Mouse (Mus musculus): Measurements from ENCODE around the gene Abcc5. TPM values are rescaled to one million over a fixed set of nuclear protein-coding genes. Genes with fewer than 3 reads are reported as not detected.
"Not testable (repeated sequence)": the region's sequence is repeated elsewhere in the genome, so short reads cannot be mapped to it uniquely, and the experiment has no call there.

The Abcc5 gene
- polyA plus RNA-seq, 1 experiment from 2014 or later: 142 TPM

GRCm38 (mm10) chr16:20381031-20381430 is 45.2 kb downstream of the Abcc5 start:
- Histone ChIP-seq H3K27me3 (no peaks in the 10 kb centered on the region), H3K36me3 (peaks cover 68% of the 10 kb centered on the region), H3K27ac (no peak overlapping the region), H3K4me1 (replicated peaks) (no peaks in the 10 kb centered on the region), H3K9me3 (no peaks in the 10 kb centered on the region), H3K4me3 (no peak overlapping the region), H3K9ac (no peak overlapping the region), H3K4me2 (no peak overlapping the region)
- no peak for ATAC-seq (ENCODE audit: low FRiP score)
- 73% methylated on average over 5 of the region's 5 CpGs for WGBS

- Histone ChIP-seq H3K4me3 (no peak overlapping the region), H3K4me1 (replicated peaks) (no peaks in the 10 kb centered on the region), H3K36me3 (peaks cover 86% of the 10 kb centered on the region), H3K27me3 (no peaks in the 10 kb centered on the region), H3K4me2 (no peak overlapping the region), H3K9me3 (no peaks in the 10 kb centered on the region), H3K9ac (no peak overlapping the region), H3K27ac (no peak overlapping the region)
- ATAC-seq (ENCODE audit: low FRiP score): no peak
- 88% methylated on average over 5 of the region's 5 CpGs for WGBS
Measured at GRCm38 (mm10) chr16:20375341-20375740, 50.9 kb downstream of the Abcc5 start.

GRCm38 (mm10) chr16:20371731-20372130 is 54.5 kb downstream of the Abcc5 start:
- Histone ChIP-seq H3K36me3 (peaks cover 91% of the 10 kb centered on the region), H3K4me3 (no peak overlapping the region), H3K27me3 (no peaks in the 10 kb centered on the region), H3K4me1 (replicated peaks) (no peaks in the 10 kb centered on the region), H3K27ac (no peak overlapping the region), H3K9me3 (no peaks in the 10 kb centered on the region), H3K9ac (no peak overlapping the region), H3K4me2 (no peak overlapping the region)
- 82% methylated on average over 4 of the region's 4 CpGs for WGBS
- ATAC-seq (ENCODE audit: low FRiP score): no peak

- WGBS: 97% methylated on average over 9 of the region's 9 CpGs
- Histone ChIP-seq H3K36me3 (peaks cover 95% of the 10 kb centered on the region), H3K4me1 (replicated peaks) (no peaks in the 10 kb centered on the region), H3K4me2 (no peak overlapping the region), H3K9ac (no peak overlapping the region), H3K9me3 (no peaks in the 10 kb centered on the region), H3K27me3 (no peaks in the 10 kb centered on the region), H3K4me3 (no peak overlapping the region), H3K27ac (no peak overlapping the region)
- no peak for ATAC-seq (ENCODE audit: low FRiP score)
Measured at GRCm38 (mm10) chr16:20368221-20368620, 58.0 kb downstream of the Abcc5 start.

- Histone ChIP-seq H3K4me3 (no peak overlapping the region), H3K27ac (no peak overlapping the region), H3K9ac (no peak overlapping the region), H3K36me3 (peaks cover 99% of the 10 kb centered on the region), H3K9me3 (no peaks in the 10 kb centered on the region), H3K4me2 (no peak overlapping the region), H3K27me3 (no peaks in the 10 kb centered on the region), H3K4me1 (replicated peaks) (no peaks in the 10 kb centered on the region)
- no peak for ATAC-seq (ENCODE audit: low FRiP score)
- WGBS: 92% methylated on average over 11 of the region's 11 CpGs
Measured at GRCm38 (mm10) chr16:20362121-20362520, 64.1 kb downstream of the Abcc5 start.

GRCm38 (mm10) chr16:20361496-20361895 is 64.7 kb downstream of the Abcc5 start:
- H3K9ac ChIP-seq; ATAC-seq (ENCODE audit: low FRiP score); H3K9me3 ChIP-seq; H3K4me1 ChIP-seq (replicated peaks); H3K4me2 ChIP-seq; H3K27me3 ChIP-seq; H3K4me3 ChIP-seq; H3K27ac ChIP-seq: not testable (repeated sequence)
- peaks cover 98% of the 10 kb centered on the region for H3K36me3 ChIP-seq
- 96% methylated on average over 3 of the region's 3 CpGs for WGBS

GRCm38 (mm10) chr16:20359643-20360295 is 66.4 kb downstream of the Abcc5 start:
- Histone ChIP-seq H3K27me3 (no peaks in the 10 kb centered on the region), H3K36me3 (peaks cover 96% of the 10 kb centered on the region), H3K4me2 (no peak overlapping the region), H3K9ac (no peak overlapping the region), H3K27ac (no peak overlapping the region), H3K9me3 (no peaks in the 10 kb centered on the region), H3K4me3 (no peak overlapping the region), H3K4me1 (replicated peaks) (no peaks in the 10 kb centered on the region)
- ATAC-seq (ENCODE audit: low FRiP score): no peak
- 82% methylated on average over 9 of the region's 9 CpGs for WGBS

GRCm38 (mm10) chr16:20357837-20358236 is 68.4 kb downstream of the Abcc5 start:
- 97% methylated on average over 5 of the region's 5 CpGs for WGBS
- Histone ChIP-seq H3K27me3 (no peaks in the 10 kb centered on the region), H3K27ac (no peak overlapping the region), H3K4me3 (no peak overlapping the region), H3K36me3 (peaks cover 94% of the 10 kb centered on the region), H3K9ac (no peak overlapping the region), H3K4me2 (no peak overlapping the region), H3K9me3 (no peaks in the 10 kb centered on the region), H3K4me1 (replicated peaks) (no peaks in the 10 kb centered on the region)
- no peak for ATAC-seq (ENCODE audit: low FRiP score)

- 89% methylated on average over 2 of the region's 2 CpGs for WGBS
- no peak overlapping the region for H3K4me3 ChIP-seq
- no peaks in the 10 kb centered on the region for H3K9me3 ChIP-seq
- no peaks in the 10 kb centered on the region for H3K4me1 ChIP-seq (replicated peaks)
- H3K4me2 ChIP-seq: no peak overlapping the region
- H3K27me3 ChIP-seq: no peaks in the 10 kb centered on the region
- no peak overlapping the region for H3K27ac ChIP-seq
- ATAC-seq (ENCODE audit: low FRiP score): no peak
- peaks cover 84% of the 10 kb centered on the region for H3K36me3 ChIP-seq
- H3K9ac ChIP-seq: no peak overlapping the region
Measured at GRCm38 (mm10) chr16:20354762-20355161, 71.4 kb downstream of the Abcc5 start.

- Histone ChIP-seq H3K9ac (no peak overlapping the region), H3K9me3 (no peaks in the 10 kb centered on the region), H3K27ac (no peak overlapping the region), H3K4me1 (replicated peaks) (no peaks in the 10 kb centered on the region), H3K4me3 (no peak overlapping the region), H3K27me3 (no peaks in the 10 kb centered on the region), H3K36me3 (peaks cover 84% of the 10 kb centered on the region), H3K4me2 (no peak overlapping the region)
- no peak for ATAC-seq (ENCODE audit: low FRiP score)
- 95% methylated on average over 1 of the region's 1 CpGs for WGBS
Measured at GRCm38 (mm10) chr16:20354011-20354410, 72.2 kb downstream of the Abcc5 start.

GRCm38 (mm10) chr16:20345464-20345863 is 80.7 kb downstream of the Abcc5 start:
- H3K9me3 ChIP-seq: no peaks in the 10 kb centered on the region
- H3K9ac ChIP-seq: no peak overlapping the region
- no peak overlapping the region for H3K4me2 ChIP-seq
- no peak overlapping the region for H3K27ac ChIP-seq
- no peaks in the 10 kb centered on the region for H3K27me3 ChIP-seq
- H3K36me3 ChIP-seq: peaks cover 78% of the 10 kb centered on the region
- 93% methylated on average over 1 of the region's 1 CpGs for WGBS
- no peak for ATAC-seq (ENCODE audit: low FRiP score)
- no peaks in the 10 kb centered on the region for H3K4me1 ChIP-seq (replicated peaks)
- H3K4me3 ChIP-seq: no peak overlapping the region

GRCm38 (mm10) chr16:20338616-20339015 is 87.6 kb downstream of the Abcc5 start:
- WGBS: 98% methylated on average over 3 of the region's 3 CpGs
- Histone ChIP-seq H3K27me3 (no peaks in the 10 kb centered on the region), H3K9me3 (no peaks in the 10 kb centered on the region), H3K9ac (no peak overlapping the region), H3K4me2 (no peak overlapping the region), H3K4me1 (replicated peaks) (no peaks in the 10 kb centered on the region), H3K4me3 (no peak overlapping the region), H3K36me3 (peaks cover 80% of the 10 kb centered on the region), H3K27ac (no peak overlapping the region)
- no peak for ATAC-seq (ENCODE audit: low FRiP score)

- no peaks in the 10 kb centered on the region for H3K9me3 ChIP-seq
- H3K36me3 ChIP-seq: peaks cover 87% of the 10 kb centered on the region
- H3K27me3 ChIP-seq: no peaks in the 10 kb centered on the region
- H3K4me3 ChIP-seq: no peak overlapping the region
- no peak for ATAC-seq (ENCODE audit: low FRiP score)
- no peak overlapping the region for H3K9ac ChIP-seq
- H3K4me1 ChIP-seq (replicated peaks): no peaks in the 10 kb centered on the region
- 95% methylated on average over 8 of the region's 8 CpGs for WGBS
- no peak overlapping the region for H3K27ac ChIP-seq
- no peak overlapping the region for H3K4me2 ChIP-seq
Measured at GRCm38 (mm10) chr16:20334918-20335317, 91.3 kb downstream of the Abcc5 start.
